Mouse (Mus musculus): ENCODE measurements around the gene Tll2. TPM values are rescaled to one million over a fixed set of nuclear protein-coding genes. Genes with fewer than 3 reads are reported as not detected.
A peak's percentile ranks its signal among the peaks of the same experiment; 100 is the strongest.

Gene Tll2
- total RNA-seq, 1 experiment from 2014 or later, result not detected

- no peak for ATAC-seq (replicated peaks in 1 of 2; ENCODE audit: insufficient read depth in 1 of 2, low FRiP score in 2 of 2, low TSS enrichment in 1 of 2, low read depth in 1 of 2, poor library complexity in 2 of 2, severe bottlenecking in 2 of 2)
Observed at GRCm38 (mm10) chr19:41109496-41109895, 97.1 kb downstream of the Tll2 start.

- no peak for ATAC-seq (replicated peaks in 1 of 2; ENCODE audit: insufficient read depth in 1 of 2, low FRiP score in 2 of 2, low TSS enrichment in 1 of 2, low read depth in 1 of 2, poor library complexity in 2 of 2, severe bottlenecking in 2 of 2)
Observed at GRCm38 (mm10) chr19:41108666-41109065, 98.0 kb downstream of the Tll2 start.

GRCm38 (mm10) chr19:41107530-41107929 is 99.1 kb downstream of the Tll2 start:
- no peak for ATAC-seq (replicated peaks in 1 of 2; ENCODE audit: insufficient read depth in 1 of 2, low FRiP score in 2 of 2, low TSS enrichment in 1 of 2, low read depth in 1 of 2, poor library complexity in 2 of 2, severe bottlenecking in 2 of 2)

GRCm38 (mm10) chr19:41104922-41105321 is 101.7 kb downstream of the Tll2 start:
- peak in 1 of 2 experiments; percentile 49; a peak in 1 of 4 replicates for ATAC-seq (replicated peaks in 1 of 2; ENCODE audit: insufficient read depth in 1 of 2, low FRiP score in 2 of 2, low TSS enrichment in 1 of 2, low read depth in 1 of 2, poor library complexity in 2 of 2, severe bottlenecking in 2 of 2)

GRCm38 (mm10) chr19:41101390-41101789 is 105.2 kb downstream of the Tll2 start:
- no peak for ATAC-seq (replicated peaks in 1 of 2; ENCODE audit: insufficient read depth in 1 of 2, low FRiP score in 2 of 2, low TSS enrichment in 1 of 2, low read depth in 1 of 2, poor library complexity in 2 of 2, severe bottlenecking in 2 of 2)

- ATAC-seq (replicated peaks in 1 of 2; ENCODE audit: insufficient read depth in 1 of 2, low FRiP score in 2 of 2, low TSS enrichment in 1 of 2, low read depth in 1 of 2, poor library complexity in 2 of 2, severe bottlenecking in 2 of 2), result no peak
Observed at GRCm38 (mm10) chr19:41100863-41101262, 105.8 kb downstream of the Tll2 start.

GRCm38 (mm10) chr19:41097038-41097437 is 109.6 kb downstream of the Tll2 start:
- ATAC-seq (replicated peaks in 1 of 2; ENCODE audit: insufficient read depth in 1 of 2, low FRiP score in 2 of 2, low TSS enrichment in 1 of 2, low read depth in 1 of 2, poor library complexity in 2 of 2, severe bottlenecking in 2 of 2), result no peak

- peak; percentile 42 to 46 for ATAC-seq (replicated peaks in 1 of 2; ENCODE audit: insufficient read depth in 1 of 2, low FRiP score in 2 of 2, low TSS enrichment in 1 of 2, low read depth in 1 of 2, poor library complexity in 2 of 2, severe bottlenecking in 2 of 2)
Observed at GRCm38 (mm10) chr19:41091901-41092300, 114.7 kb downstream of the Tll2 start.

GRCm38 (mm10) chr19:41089833-41090232 is 116.8 kb downstream of the Tll2 start:
- 0 out of 4 replicates have a peak, but pooled peaks of 1 of the 2 experiments have one; percentile 42 for ATAC-seq (replicated peaks in 1 of 2; ENCODE audit: insufficient read depth in 1 of 2, low FRiP score in 2 of 2, low TSS enrichment in 1 of 2, low read depth in 1 of 2, poor library complexity in 2 of 2, severe bottlenecking in 2 of 2)

- ATAC-seq (replicated peaks in 1 of 2; ENCODE audit: insufficient read depth in 1 of 2, low FRiP score in 2 of 2, low TSS enrichment in 1 of 2, low read depth in 1 of 2, poor library complexity in 2 of 2, severe bottlenecking in 2 of 2), result no peak
Observed at GRCm38 (mm10) chr19:41088491-41088890, 118.1 kb downstream of the Tll2 start.

- ATAC-seq (replicated peaks in 1 of 2; ENCODE audit: insufficient read depth in 1 of 2, low FRiP score in 2 of 2, low TSS enrichment in 1 of 2, low read depth in 1 of 2, poor library complexity in 2 of 2, severe bottlenecking in 2 of 2), result no peak
Observed at GRCm38 (mm10) chr19:41087901-41088300, 118.7 kb downstream of the Tll2 start.

- peak; percentile 60 to 76; a peak in 3 of 4 replicates for ATAC-seq (replicated peaks in 1 of 2; ENCODE audit: insufficient read depth in 1 of 2, low FRiP score in 2 of 2, low TSS enrichment in 1 of 2, low read depth in 1 of 2, poor library complexity in 2 of 2, severe bottlenecking in 2 of 2)
Observed at GRCm38 (mm10) chr19:41086700-41087099, 119.9 kb downstream of the Tll2 start.

- ATAC-seq (replicated peaks in 1 of 2; ENCODE audit: insufficient read depth in 1 of 2, low FRiP score in 2 of 2, low TSS enrichment in 1 of 2, low read depth in 1 of 2, poor library complexity in 2 of 2, severe bottlenecking in 2 of 2), result no peak
Observed at GRCm38 (mm10) chr19:41086289-41086688, 120.3 kb downstream of the Tll2 start.

GRCm38 (mm10) chr19:41083646-41084045 is 123.0 kb downstream of the Tll2 start:
- ATAC-seq (replicated peaks in 1 of 2; ENCODE audit: insufficient read depth in 1 of 2, low FRiP score in 2 of 2, low TSS enrichment in 1 of 2, low read depth in 1 of 2, poor library complexity in 2 of 2, severe bottlenecking in 2 of 2), result no peak

- ATAC-seq (replicated peaks in 1 of 2; ENCODE audit: insufficient read depth in 1 of 2, low FRiP score in 2 of 2, low TSS enrichment in 1 of 2, low read depth in 1 of 2, poor library complexity in 2 of 2, severe bottlenecking in 2 of 2), result no peak
Observed at GRCm38 (mm10) chr19:41081589-41081988, 125.0 kb downstream of the Tll2 start.

GRCm38 (mm10) chr19:41076906-41077305 is 129.7 kb downstream of the Tll2 start, which contains the start of gene Opalin:
Gene Opalin, minus strand, starts transcription at chr19:41077113.
- no peak for ATAC-seq (replicated peaks in 1 of 2; ENCODE audit: insufficient read depth in 1 of 2, low FRiP score in 2 of 2, low TSS enrichment in 1 of 2, low read depth in 1 of 2, poor library complexity in 2 of 2, severe bottlenecking in 2 of 2)

- ATAC-seq (replicated peaks in 1 of 2; ENCODE audit: insufficient read depth in 1 of 2, low FRiP score in 2 of 2, low TSS enrichment in 1 of 2, low read depth in 1 of 2, poor library complexity in 2 of 2, severe bottlenecking in 2 of 2), result no peak
Observed at GRCm38 (mm10) chr19:41073746-41074455, 132.7 kb downstream of the Tll2 start.

- peak; percentile 88 to 89 for ATAC-seq (replicated peaks in 1 of 2; ENCODE audit: insufficient read depth in 1 of 2, low FRiP score in 2 of 2, low TSS enrichment in 1 of 2, low read depth in 1 of 2, poor library complexity in 2 of 2, severe bottlenecking in 2 of 2)
Observed at GRCm38 (mm10) chr19:41071500-41071899, 135.1 kb downstream of the Tll2 start.

GRCm38 (mm10) chr19:41054702-41055101 is 151.9 kb downstream of the Tll2 start:
- no peak for ATAC-seq (replicated peaks in 1 of 2; ENCODE audit: insufficient read depth in 1 of 2, low FRiP score in 2 of 2, low TSS enrichment in 1 of 2, low read depth in 1 of 2, poor library complexity in 2 of 2, severe bottlenecking in 2 of 2)

All from hematopoietic stem cell, adult 5-6 weeks (primary cell).